Mouse (Mus musculus) cortical plate, adult 2 months (tissue): Measurements from ENCODE around the gene Mga.

ENCODE experiments used
- CTCF ChIP-seq: fragments of 200-500 bp; IDR thresholded peaks from 2 replicates; pipeline ENCODE4 v1.5.1; 2011; ENCODE audit warnings: mild to moderate bottlenecking, control low read depth, low read length; ENCODE audit not compliant: insufficient read depth; ENCODE audit errors: extremely low read depth
- POLR2A ChIP-seq: fragments of 200-500 bp; IDR thresholded peaks from 2 replicates; pipeline ENCODE4 v1.6.1; 2011; ENCODE audit warnings: mild to moderate bottlenecking, low read length, control low read depth; ENCODE audit not compliant: insufficient read depth; ENCODE audit errors: extremely low read depth

GRCm38 (mm10) chr2:119992349-119992748, 95.3 kb downstream of the Mga start:
- no peak for TF ChIP-seq CTCF
- TF ChIP-seq POLR2A: no peak
